22 mouse cellular contexts compared by ENCODE assay signal in genomic region chr9:120948832-120949231, GRCm38 (mm10). TPM values are rescaled to one million over a fixed set of nuclear protein-coding genes. Genes with fewer than 3 reads are reported as not detected.
DNase-seq lines count a peak whose midpoint lies in the region; ATAC-seq lines count a peak whose summit lies in the region.
"Had no signal": no experiment of that assay in that cellular context is flagged by ENCODE, and none has a peak within 500 bp of the region (broad histone marks: within the 10 kb centered on the region; RNA-seq: fewer than 3 reads in every experiment).

No protein-coding gene starts in this region.

- no peak overlapping the region for H3K27ac ChIP-seq in stomach, embryonic 15.5 days
- H3K27ac ChIP-seq in midbrain, embryonic 16.5 days (ENCODE audit: low read length), result no peak overlapping the region
- H3K27ac ChIP-seq: embryonic facial prominence, embryonic 13.5 days; forebrain, embryonic 10.5 days; forebrain, embryonic 13.5 days; hindbrain, embryonic 12.5 days; intestine, embryonic 15.5 days had no signal

- no peak overlapping the region for H3K4me2 ChIP-seq in stomach, embryonic 15.5 days
- H3K4me2 ChIP-seq in midbrain, embryonic 16.5 days (ENCODE audit: low read length), result no peak overlapping the region
- H3K4me2 ChIP-seq: embryonic facial prominence, embryonic 13.5 days; forebrain, embryonic 13.5 days; hindbrain, embryonic 12.5 days; intestine, embryonic 15.5 days had no signal

- H3K4me1 ChIP-seq in megakaryocyte, embryonic 14.5 days, result peaks cover 71% of the 10 kb centered on the region
- peaks cover 9% of the 10 kb centered on the region for H3K4me1 ChIP-seq in stomach, embryonic 15.5 days
- peaks cover 34% of the 10 kb centered on the region for H3K4me1 ChIP-seq in midbrain, embryonic 16.5 days (ENCODE audit: control insufficient read depth, insufficient read depth, low read length)

- peak; percentile 62 for DNase-seq in heart, adult 11 months
- no peak for DNase-seq in heart, adult 8-10 months (ENCODE audit: low spot score)
- DNase-seq: adrenal gland, adult 2 months; adrenal gland, postnatal 36 days; cerebellum, adult 11 months; cerebellum, adult 2 months; cerebellum, adult 9-11 months; cerebellum, postnatal 25 days; gastrocnemius, postnatal 10 days; gastrocnemius, postnatal 36 days had no signal

- H3K4me3 ChIP-seq in megakaryocyte, embryonic 14.5 days (replicated peaks), result peak overlapping the region; percentile 46
- no peak overlapping the region for H3K4me3 ChIP-seq in stomach, embryonic 15.5 days (replicated peaks)
- H3K4me3 ChIP-seq in midbrain, embryonic 16.5 days (ENCODE audit: low read depth, low read length), result no peak overlapping the region
- H3K4me3 ChIP-seq: embryonic facial prominence, embryonic 13.5 days; forebrain, embryonic 10.5 days; forebrain, embryonic 13.5 days; hindbrain, embryonic 12.5 days; intestine, embryonic 15.5 days had no signal

- no peaks in the 10 kb centered on the region for H3K9me3 ChIP-seq in megakaryocyte, embryonic 14.5 days
- no peaks in the 10 kb centered on the region for H3K9me3 ChIP-seq in stomach, embryonic 15.5 days
- no peaks in the 10 kb centered on the region for H3K9me3 ChIP-seq in midbrain, embryonic 16.5 days (replicated peaks; ENCODE audit: control insufficient read depth, low read length, poor library complexity, severe bottlenecking)
- H3K9me3 ChIP-seq: embryonic facial prominence, embryonic 13.5 days; forebrain, embryonic 10.5 days; forebrain, embryonic 13.5 days; hindbrain, embryonic 12.5 days; intestine, embryonic 15.5 days had no signal

- WGBS in stomach, embryonic 15.5 days, result 93% methylated on average over 1 of the region's 1 CpGs
- 84% methylated on average over 1 of the region's 1 CpGs for WGBS in midbrain, embryonic 16.5 days

- H3K27me3 ChIP-seq in megakaryocyte, embryonic 14.5 days (replicated peaks), result no peaks in the 10 kb centered on the region
- H3K27me3 ChIP-seq in stomach, embryonic 15.5 days (replicated peaks), result no peaks in the 10 kb centered on the region
- no peaks in the 10 kb centered on the region for H3K27me3 ChIP-seq in midbrain, embryonic 16.5 days (ENCODE audit: control insufficient read depth, insufficient read depth, low read depth, low read length)
- H3K27me3 ChIP-seq: embryonic facial prominence, embryonic 13.5 days; forebrain, embryonic 13.5 days; hindbrain, embryonic 12.5 days; intestine, embryonic 15.5 days had no signal

- no peak overlapping the region for H3K9ac ChIP-seq in stomach, embryonic 15.5 days
- H3K9ac ChIP-seq in midbrain, embryonic 16.5 days (ENCODE audit: low read depth, low read length), result no peak overlapping the region
- H3K9ac ChIP-seq: embryonic facial prominence, embryonic 13.5 days; forebrain, embryonic 13.5 days; hindbrain, embryonic 12.5 days; intestine, embryonic 15.5 days had no signal

- ATAC-seq in megakaryocyte, adult 5-6 weeks (ENCODE audit: poor library complexity, severe bottlenecking), result no peak
- ATAC-seq in stomach, embryonic 15.5 days (ENCODE audit: insufficient read depth, low FRiP score, low read depth), result peak; percentile 36; the same call in 1 of the 2 replicates
- ATAC-seq in midbrain, embryonic 16.5 days, result no peak
- ATAC-seq: CD4-positive, CD25-positive, alpha-beta regulatory T cell, adult 4 months; forebrain, embryonic 13.5 days; forebrain, embryonic 16.5 days; hindbrain, embryonic 16.5 days; intestine, embryonic 15.5 days had no signal

- H3K36me3 ChIP-seq in megakaryocyte, embryonic 14.5 days (replicated peaks; ENCODE audit: low read length), result peaks cover 86% of the 10 kb centered on the region
- peaks cover 37% of the 10 kb centered on the region for H3K36me3 ChIP-seq in stomach, embryonic 15.5 days
- peaks cover 34% of the 10 kb centered on the region for H3K36me3 ChIP-seq in midbrain, embryonic 16.5 days (ENCODE audit: control insufficient read depth, insufficient read depth, low read length)

RNA-seq across cellular contexts. Expression of gene Ctnnb1, which starts 19.8 kb away (rescaled TPM):
- 100 to 1,000 TPM; 398 to 437 (median 405) TPM for total RNA-seq in heart, adult 8-10 months (2022)
- 13.0 and 20.2 TPM in 2 replicates for polyA plus RNA-seq in megakaryocyte, embryonic 14.5 days (2012; ENCODE audit: insufficient read depth, low replicate concordance)
- total RNA-seq in megakaryocyte, adult 5-6 weeks (2015), result 272 and 305 TPM in 2 replicates
- total RNA-seq in megakaryocyte, adult 5-6 weeks (2017), result 360 and 393 TPM in 2 replicates
- polyA plus RNA-seq in stomach, embryonic 15.5 days (2015; fragmentation: Nextera tagmentation; extraction: Ambion mirVana), result 502 and 547 TPM in 2 replicates
- 483 and 527 TPM in 2 replicates for polyA plus RNA-seq in midbrain, embryonic 16.5 days (2015; fragmentation: Nextera tagmentation; extraction: Ambion mirVana)

Comparison
In these comparisons a context has a peak if more than half of its experiments do, and no peak if none do; other contexts are left out.
1. RNA of gene Ctnnb1, which starts 19.8 kb away (polyA plus RNA-seq): 502 to 547 TPM in stomach, embryonic 15.5 days and 483 to 527 TPM in midbrain, embryonic 16.5 days; 13.0 to 20.2 TPM in megakaryocyte, embryonic 14.5 days; every median in the first group is over 10 times any median in the second.